Mouse (Mus musculus) erythroid progenitor cell, adult 5-6 weeks (primary cell): ENCODE results near the gene Shpk. TPM values are rescaled to one million over a fixed set of nuclear protein-coding genes. Genes with fewer than 3 reads are reported as not detected.

Experiments
- ATAC-seq: replicated peaks from 2 replicates; pipeline ENCODE4 v1.8.0; 2016; ENCODE audit warnings: moderate number of reproducible peaks, mild to moderate bottlenecking, moderate TSS enrichment, inconsistent platforms; ENCODE audit not compliant: poor library complexity, low FRiP score, severe bottlenecking
- total RNA-seq, 2 experiments: library from RNA; stranded (forward) in 1 of 2; stranded (reverse) in 1 of 2; fragments of 150-400 nt in 1 of 2; fragments of 186-747, 209-891 nt in 1 of 2; gene quantifications; 2 replicates each; pipeline versions ENCODE4 v1.2.3 to v1.2.4; 2015 to 2017; ENCODE audit warnings: low replicate concordance in 2 of 2

The Shpk gene
- total RNA-seq (2015; ENCODE audit: low replicate concordance) = 2.9 TPM in 1 of 2 replicates, not detected in the other
- total RNA-seq (2017; ENCODE audit: low replicate concordance) = 0.39 TPM in 1 of 2 replicates, not detected in the other

DNA sequence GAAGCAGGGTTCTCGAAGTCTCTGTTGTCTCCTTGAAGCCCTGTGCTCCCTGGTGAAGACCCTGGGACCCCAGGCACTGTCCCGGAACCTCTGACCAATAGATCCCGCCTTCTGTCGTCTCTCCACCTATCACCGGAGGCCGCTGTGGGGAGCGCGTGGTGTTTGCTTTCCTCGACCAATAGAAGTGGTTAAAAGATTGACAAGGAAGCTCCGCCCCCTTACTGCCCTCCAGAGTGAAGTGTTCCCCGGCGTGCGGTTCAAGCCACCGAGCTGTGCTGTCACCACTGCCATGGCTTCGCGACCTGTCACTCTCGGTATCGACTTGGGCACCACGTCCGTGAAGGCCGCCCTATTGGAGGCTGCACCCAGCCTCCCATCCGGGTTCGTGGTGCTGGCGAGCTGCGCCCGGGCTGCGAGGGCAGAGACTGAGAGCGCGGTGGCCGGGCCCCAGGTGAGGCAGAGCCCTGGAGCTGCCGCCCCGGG lies at the start of gene Shpk:
Gene Shpk, plus strand, starts transcription at position 231 of the 483 bp plus-strand sequence.
- peak; percentile 96 for ATAC-seq

DNA sequence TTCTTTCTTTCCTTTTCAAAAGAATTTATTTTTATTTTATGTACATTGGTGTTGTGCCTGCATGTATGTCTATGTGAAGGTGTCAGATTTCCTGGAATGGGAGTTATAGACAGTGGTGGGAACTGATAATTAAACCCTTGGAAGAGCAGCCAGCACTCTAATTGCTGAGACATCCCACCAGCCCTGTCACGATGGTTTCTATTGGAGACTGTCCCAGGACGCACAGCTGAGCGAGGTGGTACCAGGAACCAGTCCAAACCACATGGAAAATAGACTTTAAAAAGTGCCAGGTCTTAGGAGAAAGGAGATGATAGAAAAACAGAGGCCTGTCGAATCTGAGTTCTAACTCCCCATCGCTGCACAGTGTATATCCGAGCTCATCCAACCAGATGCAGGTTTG lies 44.2 kb upstream of the Shpk start:
- no peak for ATAC-seq

DNA sequence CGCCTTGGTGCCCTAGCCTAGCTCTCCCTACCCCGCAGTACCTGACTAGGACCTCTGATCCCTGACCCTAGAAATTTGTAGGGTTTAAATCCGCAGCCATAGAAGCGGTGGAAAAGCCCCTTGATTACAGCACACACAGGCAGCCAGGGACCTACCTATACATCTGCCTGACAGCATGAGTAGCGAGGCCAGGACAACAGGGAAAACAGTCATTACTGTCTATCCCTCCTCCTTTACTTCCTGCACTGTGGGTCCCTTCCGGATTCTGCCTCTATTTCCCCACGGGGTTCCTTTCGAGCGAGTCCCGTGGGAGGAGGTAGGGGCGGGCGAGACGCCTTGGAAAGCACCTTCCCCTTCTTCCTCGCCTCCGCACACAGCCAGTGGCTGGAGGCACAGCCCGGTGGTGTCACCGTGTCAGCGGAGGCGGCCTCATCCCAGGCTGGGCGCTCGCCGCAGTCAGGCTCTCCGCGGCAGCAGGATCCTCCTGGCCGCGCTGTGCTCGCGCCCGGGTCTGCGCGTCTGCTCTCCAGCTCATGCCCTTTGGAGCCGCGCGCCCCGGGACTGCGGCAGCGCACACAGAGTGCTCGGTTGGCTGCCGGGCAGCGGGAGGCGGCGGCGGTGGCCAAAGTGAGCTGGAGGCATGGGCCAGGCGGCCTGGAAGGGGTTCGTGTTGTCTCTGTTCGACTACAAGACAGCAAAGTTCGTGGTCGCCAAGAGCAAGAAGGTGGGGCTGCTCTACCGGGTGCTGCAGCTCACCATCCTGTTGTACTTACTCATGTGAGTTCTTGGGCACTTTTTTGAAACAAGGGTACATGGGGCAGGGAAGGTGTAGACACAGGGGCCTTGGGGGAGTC lies 39.1 kb upstream of the Shpk start, which contains the start of gene P2rx5:
Gene P2rx5, plus strand, starts transcription at position 465 of the 854 bp plus-strand sequence.
- ATAC-seq = no peak

DNA sequence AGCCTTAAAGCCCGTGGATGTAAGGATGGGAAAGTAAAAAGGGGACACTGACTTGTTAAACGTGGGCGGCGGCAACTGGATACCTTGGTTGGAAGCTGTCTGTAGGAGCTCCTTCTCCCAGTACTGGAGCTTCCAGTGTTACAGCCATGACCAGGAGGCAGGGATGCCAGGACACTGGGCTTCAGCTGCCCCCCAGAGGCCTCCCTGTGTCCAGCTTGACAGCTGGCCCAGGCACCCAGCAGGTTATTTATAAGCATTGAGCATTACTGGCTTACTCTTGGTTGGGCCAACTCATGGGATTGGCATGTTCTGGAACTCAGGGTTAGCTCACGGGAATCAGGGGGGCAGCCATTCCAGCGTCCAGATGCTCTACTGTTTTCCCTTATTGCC lies 38.5 kb upstream of the Shpk start:
- no peak for ATAC-seq

DNA sequence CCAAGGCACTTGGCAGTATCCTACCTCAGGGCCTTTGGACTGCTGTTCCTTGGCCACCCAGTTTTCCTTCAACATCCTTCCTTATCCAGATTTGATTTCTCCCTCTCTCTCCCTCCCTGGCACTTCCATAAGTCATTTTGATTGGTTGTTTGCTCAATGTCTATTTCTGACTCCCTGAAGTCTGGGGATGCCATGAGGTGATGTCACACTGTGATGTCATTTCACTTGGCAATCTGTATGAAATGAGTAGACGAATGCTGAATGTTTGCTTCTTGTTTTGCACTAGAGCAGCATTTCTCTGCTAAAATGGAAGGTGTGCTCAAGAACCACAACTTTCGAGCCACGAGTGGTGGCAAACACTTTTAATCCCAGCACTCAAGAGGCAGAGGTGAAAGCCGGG lies 37.6 kb upstream of the Shpk start:
- no peak for ATAC-seq

DNA sequence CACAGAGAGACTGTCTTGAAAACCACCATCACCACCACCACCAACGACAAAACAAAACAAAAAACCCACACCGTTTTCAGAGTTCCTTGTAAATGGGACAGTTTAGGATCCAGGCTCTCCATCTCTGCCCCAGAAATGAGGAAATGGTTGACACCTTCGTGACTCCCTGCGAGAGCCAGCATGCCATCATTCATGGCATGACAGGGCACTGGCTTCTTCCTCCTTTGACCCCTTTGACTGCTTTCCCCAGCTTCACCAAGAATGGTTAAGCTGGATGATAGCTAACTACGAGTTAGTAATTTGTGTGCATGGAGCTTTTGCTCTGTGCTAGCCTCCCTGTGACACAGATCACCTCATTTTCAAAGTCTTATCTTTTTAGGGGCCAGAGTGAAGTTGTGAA lies 37.0 kb upstream of the Shpk start:
- ATAC-seq = no peak

DNA sequence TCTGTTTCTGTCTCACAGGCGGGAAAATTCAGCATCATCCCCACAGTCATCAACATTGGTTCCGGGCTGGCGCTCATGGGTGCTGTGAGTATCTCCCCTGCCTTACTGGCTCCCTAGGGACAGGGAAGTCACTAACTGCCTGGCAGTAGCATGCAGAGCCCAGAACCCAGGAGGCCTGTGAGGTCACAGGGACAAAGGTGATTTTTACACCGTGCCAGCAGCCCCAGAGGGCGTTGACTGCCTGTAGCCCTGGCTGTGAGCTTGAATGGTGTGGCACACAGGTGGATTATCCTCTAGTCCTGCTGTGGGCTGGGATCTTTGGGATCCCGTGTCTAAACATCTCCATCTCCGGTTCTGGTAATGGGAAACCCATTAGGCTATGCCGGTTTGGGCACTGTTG lies 31.2 kb upstream of the Shpk start:
- ATAC-seq = no peak

DNA sequence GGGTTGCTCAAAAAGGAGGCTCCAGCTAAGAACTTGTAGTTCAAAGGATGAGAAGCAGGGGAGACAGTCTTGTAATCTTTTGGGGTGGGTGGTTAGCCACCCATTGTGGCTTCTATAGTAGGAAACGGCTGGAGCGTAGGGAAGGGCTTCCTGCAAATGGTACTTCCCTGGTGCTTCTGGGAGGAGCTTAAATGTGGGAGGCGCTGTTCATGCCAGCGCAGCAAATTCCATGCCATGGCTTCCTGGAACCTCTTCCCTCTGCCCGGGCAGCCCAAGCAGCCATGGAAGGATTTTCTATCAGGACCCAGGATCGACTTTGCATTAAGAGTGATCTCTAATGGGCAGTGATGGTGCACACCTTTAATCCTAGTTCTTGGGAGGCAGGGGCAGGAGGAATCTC lies 30.7 kb upstream of the Shpk start:
- ATAC-seq = no peak

DNA sequence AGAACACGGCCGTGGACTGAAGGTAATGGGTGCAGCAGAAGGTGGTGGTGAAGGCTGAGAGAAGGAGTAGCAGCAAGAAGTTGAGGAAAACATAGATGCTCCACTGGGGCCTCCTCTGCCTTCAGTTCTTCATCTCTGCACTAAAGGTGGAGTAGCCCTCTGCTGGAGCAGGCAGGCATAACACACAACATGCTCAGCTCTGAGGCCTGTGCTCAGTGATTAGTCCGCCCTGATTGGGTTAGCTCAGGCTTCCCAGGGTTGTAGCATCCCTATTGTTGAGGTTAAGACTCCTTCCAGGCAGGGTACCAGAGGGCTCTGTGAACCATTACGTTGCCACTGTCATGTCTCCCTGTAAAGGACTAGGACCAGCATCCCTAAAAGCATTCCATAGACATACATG lies 30.0 kb upstream of the Shpk start:
- ATAC-seq = peak; percentile 69

DNA sequence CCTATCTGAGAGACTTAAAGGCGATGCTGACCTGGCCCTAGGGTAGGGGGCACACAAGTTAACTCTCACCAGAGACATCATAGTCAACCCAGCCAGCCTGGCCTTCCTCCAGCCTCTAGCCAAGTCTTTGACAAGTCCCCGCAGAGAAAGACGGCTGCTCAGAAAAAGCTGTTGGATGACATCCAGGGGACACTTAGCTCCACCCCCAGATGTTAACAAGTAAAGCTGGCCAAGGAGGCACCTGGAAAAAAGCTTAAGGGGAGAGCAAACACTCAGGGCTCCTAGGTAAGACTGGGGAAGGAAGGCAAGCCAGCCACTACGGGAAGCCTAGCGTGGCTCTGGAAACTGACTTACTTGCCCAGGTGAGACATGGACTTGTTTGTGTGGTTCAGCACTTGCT lies 27.1 kb upstream of the Shpk start:
- no peak for ATAC-seq

DNA sequence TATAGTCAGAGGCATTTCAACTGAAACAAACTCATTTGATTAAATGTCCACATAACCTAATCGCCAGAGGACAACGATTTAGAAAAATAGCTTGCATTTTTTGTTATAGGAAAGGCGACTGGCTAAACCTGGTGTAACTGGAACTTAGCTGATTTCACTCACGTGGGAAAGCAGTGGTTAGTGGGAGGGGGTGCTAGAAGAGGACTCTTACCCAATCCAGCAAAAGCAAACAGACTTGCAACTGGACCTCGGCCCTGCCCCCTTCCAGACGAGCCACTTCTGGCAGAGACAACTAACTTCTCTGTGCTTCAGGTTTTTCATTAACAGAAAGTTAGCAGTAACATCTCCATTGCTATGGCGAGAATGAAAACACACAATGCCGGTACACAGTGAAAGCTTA lies 23.6 kb upstream of the Shpk start:
- ATAC-seq = no peak

DNA sequence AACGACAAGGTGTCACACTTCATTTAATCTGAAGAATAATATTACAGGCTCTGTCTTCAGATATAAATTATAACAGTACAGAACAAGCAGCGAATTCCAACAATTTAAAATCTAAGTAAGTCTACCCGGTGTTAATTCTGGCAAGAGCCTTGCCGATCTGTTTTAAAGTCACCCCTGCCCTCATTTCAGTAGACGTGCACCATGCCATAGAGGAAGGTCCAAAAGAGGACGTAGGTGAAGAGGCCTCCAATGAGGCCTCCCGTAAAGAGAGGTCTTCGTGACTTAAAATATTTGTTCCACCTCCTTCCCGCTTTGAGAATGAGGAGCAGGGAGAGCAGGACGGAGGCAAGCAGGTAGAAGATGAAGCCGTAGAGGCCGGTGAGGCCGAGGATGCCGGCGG lies 23.1 kb upstream of the Shpk start:
- ATAC-seq = no peak

DNA sequence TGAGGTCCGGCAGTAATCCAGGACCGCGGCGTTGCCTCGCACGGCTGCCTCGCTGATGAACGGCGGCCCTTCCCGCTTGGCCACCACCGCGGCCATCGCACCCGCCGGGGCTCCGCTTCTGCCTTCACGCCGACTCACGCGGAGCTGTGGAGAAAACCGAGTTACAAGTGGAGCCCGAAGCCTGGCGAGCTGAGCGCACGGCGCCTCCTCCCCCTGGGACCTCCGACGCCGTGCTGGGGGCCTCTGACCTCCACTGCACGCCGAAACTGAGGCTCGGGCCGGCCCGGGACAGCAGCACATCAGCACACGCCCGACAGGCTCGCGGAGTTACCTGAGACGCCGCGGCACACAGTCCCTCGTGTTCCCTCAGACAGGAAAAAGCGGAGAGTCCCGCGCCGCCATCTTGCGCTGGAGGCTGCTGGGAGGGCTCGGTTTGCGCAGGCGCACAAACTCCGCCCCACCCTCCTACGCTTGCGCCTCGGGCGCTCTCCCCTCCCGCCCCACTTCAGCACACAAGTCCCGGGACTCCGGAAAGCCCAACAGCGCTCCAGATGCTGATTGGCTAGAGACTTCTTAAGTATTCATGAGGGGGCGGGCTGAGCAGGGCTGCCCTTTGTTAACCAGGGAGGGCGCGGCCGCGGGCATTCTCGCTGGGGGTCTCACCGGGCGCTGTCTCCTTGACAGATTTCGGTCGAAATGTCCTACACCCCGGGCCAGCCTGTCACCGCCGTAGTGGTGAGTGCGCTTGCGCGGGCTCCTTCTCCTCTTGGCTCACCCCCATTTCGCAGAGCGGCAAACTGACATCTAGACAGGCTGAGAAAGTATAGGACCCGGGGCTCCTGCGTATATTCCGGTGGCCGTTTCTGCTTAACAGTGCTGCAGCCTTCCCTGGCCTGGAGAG lies 22.4 kb upstream of the Shpk start, which contains the start of the genes Emc6 and Tax1bp3:
Gene Emc6, minus strand, starts transcription at position 430 of the 901 bp plus-strand sequence.
Gene Tax1bp3, plus strand, starts transcription at position 476 of the 901 bp plus-strand sequence.
- ATAC-seq = peak; percentile 95

DNA sequence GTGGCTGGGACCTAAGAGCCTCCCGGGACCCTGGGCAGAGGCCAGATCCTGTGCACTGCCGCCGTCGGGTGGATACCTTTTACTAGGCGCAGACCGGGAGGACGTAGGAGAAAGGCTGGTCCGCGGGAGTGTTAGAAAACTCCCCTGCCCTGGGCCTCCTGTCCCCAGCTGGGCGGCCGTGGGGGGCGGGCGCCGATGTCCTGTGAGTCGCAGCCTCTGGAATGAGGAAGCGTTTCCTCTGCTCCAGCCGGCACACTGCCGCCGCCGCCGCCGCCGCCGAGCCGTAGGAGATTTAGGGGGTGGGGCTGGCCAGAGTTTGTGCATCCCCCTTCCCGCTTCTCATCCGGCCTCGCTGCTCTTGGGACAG lies 21.8 kb upstream of the Shpk start:
- ATAC-seq = peak; percentile 48

DNA sequence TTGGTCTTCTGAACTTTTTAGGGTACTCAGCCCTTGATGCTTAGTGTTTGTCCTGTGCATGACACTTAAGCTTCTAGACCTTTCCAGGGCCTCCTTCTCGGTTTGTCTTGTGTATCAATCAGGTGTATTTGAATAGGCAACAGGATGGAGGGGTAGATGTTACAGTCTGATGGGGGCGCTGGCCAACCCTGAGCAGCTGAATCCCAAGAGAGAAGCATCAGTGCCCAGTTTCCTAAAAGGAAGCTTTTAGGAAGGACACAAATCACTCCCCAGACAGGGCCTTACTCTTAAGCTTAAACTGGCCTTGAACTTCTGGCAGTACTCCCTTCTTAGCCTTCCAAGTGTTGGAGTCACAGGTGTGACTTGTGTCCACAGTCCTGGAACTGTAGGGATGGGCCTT lies 21.4 kb upstream of the Shpk start:
- ATAC-seq = no peak

DNA sequence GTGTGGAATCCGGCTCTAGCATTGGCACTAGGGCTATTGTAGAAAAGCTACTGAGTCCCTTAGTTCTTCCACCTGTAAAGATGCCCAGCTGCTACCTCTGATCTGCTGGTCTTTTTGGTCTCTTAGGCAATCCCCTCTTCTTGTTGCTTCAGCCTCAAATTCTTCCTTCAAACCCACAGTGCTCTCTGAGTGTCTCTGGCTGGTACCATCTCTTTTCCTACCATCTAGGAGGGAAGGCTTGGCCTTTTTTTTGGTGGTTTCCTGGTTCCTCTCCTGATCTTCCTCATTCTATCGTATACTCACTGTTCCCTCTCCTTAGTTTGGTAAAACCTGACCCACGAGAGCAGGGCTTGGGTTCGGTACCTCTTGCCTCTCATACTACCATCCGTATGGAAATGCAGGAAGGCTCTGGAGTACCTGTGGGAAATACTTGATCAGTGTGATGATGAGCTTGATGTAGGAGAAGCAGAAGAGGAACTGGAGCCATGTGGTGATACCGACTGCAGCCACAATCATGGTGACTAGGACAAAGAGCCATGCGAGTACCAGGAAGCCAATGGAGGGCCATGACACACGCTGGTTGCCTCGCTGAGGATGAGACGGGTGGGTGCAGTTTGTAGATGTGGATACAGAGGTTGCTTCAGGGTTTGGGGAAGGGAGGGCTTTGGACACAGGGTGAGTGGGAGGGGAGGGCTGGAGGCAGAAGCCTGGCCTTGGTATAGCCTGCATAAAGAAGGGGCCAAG lies 13.2 kb upstream of the Shpk start:
- no peak for ATAC-seq

DNA sequence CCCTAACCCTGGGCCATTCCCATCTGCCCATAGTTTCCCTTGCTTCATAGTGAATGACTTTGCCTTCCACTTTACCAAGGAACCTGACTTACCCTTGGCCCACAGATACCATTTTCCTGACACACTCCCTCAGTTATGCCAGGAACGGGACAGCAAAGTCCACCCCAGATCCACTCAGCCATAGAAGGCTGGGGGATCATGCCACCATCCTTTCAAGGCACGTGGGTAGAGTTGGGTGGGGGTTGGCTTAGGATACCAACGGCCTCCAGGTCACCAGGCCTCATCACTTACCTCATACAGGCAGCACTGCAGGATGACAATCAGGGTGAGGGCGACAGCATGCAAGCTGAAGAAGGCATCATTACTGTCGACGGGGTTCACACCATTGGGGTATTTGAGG lies 12.0 kb upstream of the Shpk start:
- no peak for ATAC-seq

DNA sequence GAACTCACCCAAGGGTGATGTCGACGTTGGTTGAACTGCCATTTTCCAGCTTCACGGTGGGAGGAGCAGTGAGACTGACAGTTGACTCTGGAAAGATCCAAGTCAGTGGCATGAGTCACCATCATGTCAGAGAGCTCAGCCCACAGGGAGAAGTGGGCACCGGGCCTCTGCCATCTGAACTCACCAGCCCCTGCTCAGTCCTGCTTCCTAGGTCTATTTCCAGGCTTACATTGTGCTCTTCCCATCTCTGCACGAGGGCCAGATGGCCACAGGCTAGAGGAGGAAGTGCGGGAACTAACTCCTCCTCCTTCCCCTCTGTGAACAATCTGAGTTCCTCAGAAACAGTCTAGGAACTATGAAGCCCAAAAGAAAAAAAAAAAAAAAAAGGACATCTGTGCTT lies 6.2 kb upstream of the Shpk start:
- no peak for ATAC-seq

DNA sequence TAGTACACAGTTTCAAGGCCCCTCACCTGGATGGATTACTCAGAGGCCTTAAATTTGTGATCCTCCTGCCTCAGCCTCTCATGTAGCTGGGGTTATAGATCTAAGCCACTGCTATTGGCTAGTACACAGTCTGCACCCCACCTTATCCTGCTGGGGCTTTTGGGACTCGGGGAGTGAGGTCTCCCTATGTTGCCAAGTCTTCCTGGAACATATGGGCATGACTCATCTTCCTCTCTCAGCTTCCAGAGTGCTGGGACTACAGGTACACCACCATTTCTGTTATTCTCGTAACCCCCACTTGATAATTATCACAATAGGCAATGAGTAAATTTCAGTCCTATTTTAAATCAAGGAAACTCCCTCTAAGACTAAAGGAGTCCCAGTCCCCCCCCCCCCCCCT lies 4.8 kb upstream of the Shpk start:
- ATAC-seq = no peak

DNA sequence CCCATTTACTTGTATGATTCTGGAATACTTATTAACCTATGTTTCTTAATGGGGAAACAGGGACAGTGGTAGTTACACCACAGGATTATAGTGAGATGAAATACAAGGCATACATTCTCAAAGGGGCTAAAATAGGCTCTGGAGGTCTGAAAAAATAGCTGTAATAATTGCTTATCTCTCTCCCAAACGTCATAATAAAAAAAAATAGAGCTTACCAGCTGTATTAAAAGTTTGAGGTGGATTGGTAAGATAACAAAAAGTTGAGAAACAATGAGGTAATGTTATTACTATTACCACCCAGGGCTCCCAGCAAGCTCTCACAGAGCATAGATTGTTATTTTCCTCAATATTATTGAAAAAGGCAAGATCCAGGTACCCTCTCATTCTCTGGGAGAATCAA lies 1.1 kb upstream of the Shpk start:
- ATAC-seq = no peak
